Mouse (Mus musculus) heart, embryonic 14.5 days (tissue): ENCODE measurements around the gene Hivep3. TPM values are rescaled to one million over a fixed set of nuclear protein-coding genes. Genes with fewer than 3 reads are reported as not detected.

Experiments used
- ATAC-seq: fragments of 200-750 bp; cut with Nextera tagmentation; 2 replicates; pipeline ENCODE4 v1.8.0; 2017; ENCODE audit warnings: low read depth, moderate TSS enrichment; ENCODE audit not compliant: insufficient number of reproducible peaks, insufficient read depth, low FRiP score
- H3K27ac ChIP-seq, 2 experiments: fragments of 200-500 bp in 1 of 2; fragments of 300-500 bp in 1 of 2; sonication (generic) in 1 of 2; replicated peaks in 1 of 2; 2 replicates each; pipeline ENCODE4 v1.5.1; 2012 to 2014; ENCODE audit warnings: low read depth in 2 of 2, low read length in 2 of 2, control low read depth in 1 of 2, mild to moderate bottlenecking in 1 of 2, mixed read lengths in 1 of 2; ENCODE audit not compliant: control insufficient read depth in 1 of 2, insufficient read depth in 1 of 2
- H3K27me3 ChIP-seq: fragments of 300-500 bp; sonication (generic); 2 replicates; pipeline ENCODE4 v1.6.1; 2014; ENCODE audit warnings: mild to moderate bottlenecking, low read length, control low read depth; ENCODE audit not compliant: control insufficient read depth, insufficient read depth
- H3K36me3 ChIP-seq: fragments of 300-500 bp; sonication (generic); 2 replicates; pipeline ENCODE4 v1.6.1; 2014; ENCODE audit warnings: mild to moderate bottlenecking, control low read depth, low read length, mixed read lengths; ENCODE audit not compliant: control insufficient read depth, insufficient read depth
- H3K4me1 ChIP-seq, 2 experiments: fragments of 200-500 bp in 1 of 2; fragments of 300-500 bp in 1 of 2; sonication (generic) in 1 of 2; 2 replicates each; pipeline ENCODE4 v1.6.1; 2012 to 2014; ENCODE audit warnings: low read length in 2 of 2, control low read depth in 1 of 2, mixed read lengths in 1 of 2; ENCODE audit not compliant: control insufficient read depth in 2 of 2, insufficient read depth in 2 of 2
- H3K4me2 ChIP-seq: fragments of 300-500 bp; sonication (generic); 2 replicates; pipeline ENCODE4 v1.6.1; 2014; ENCODE audit warnings: mild to moderate bottlenecking, low read length
- H3K4me3 ChIP-seq, 2 experiments: fragments of 200-500 bp in 1 of 2; fragments of 300-500 bp in 1 of 2; sonication (generic) in 1 of 2; 2 replicates each; pipeline ENCODE4 v1.5.1; 2012 to 2014; ENCODE audit warnings: low read length in 2 of 2, mild to moderate bottlenecking in 2 of 2, control low read depth in 1 of 2, low read depth in 1 of 2, moderate library complexity in 1 of 2; ENCODE audit not compliant: control insufficient read depth in 1 of 2, insufficient read depth in 1 of 2
- H3K9ac ChIP-seq: fragments of 300-500 bp; sonication (generic); 2 replicates; pipeline ENCODE4 v1.6.1; 2014; ENCODE audit warnings: mild to moderate bottlenecking, low read length
- H3K9me3 ChIP-seq: fragments of 300-500 bp; sonication (generic); 2 replicates; pipeline ENCODE4 v1.6.1; 2016; ENCODE audit warnings: low read length, control low read depth; ENCODE audit not compliant: control insufficient read depth
- WGBS: fragments of 180-500 bp; shearing (Covaris S2); extraction: QIAGEN DNeasy Blood & Tissue Kit; methylation state at CpG from one replicate; pipeline ENCODE4 v1.1.7; 2014; 5-methylcytosine and 5-hydroxymethylcytosine counted together
- polyA plus RNA-seq: library from polyadenylated mRNA; unstranded; fragments of >200 nt; fragmentation: Nextera tagmentation; extraction: Ambion mirVana; gene quantifications from 2 replicates; pipeline ENCODE4 v1.2.1, GENCODE M21; 2014

The Hivep3 gene
- polyA plus RNA-seq: 6.2 and 6.8 TPM in 2 replicates

DNA sequence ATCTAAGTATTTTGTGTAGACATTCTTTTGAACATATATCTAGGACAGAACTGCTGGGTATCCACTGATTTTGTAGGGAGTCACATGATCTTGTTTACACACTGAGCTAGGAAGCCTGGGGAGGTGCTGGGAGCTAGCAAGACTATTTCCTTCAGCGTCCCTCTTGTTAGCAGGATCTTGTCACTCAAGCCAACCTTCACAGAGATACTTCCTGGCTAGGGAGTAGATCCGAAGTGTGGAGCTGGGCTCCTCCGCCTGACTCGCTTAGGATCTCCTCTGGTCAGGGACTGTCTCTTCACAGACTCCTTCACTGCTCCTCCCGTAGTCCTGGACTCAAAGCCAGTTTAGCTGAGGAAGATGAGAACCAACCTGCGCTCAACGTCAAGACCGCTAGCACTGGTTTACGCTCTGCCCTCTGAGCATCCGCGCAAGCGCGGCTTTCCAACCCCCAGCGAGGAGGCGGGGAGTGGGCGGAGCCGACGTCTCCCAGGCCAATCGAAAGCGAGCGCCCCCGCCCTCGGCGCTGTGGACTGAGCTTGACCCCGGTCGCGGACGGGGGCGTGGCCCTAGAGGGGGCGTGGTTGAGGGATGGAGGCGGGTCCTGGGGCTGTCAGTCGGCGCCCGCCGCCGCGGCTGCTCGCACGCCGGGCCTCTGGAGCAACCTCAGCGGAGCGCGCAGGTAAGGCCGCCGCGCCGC is at the start of gene Hivep3:
TSS of gene Hivep3 (plus strand) at position 601 of the 697 bp plus-strand sequence.
- WGBS: under 1% methylated on average over 40 of the region's 47 CpGs
- H3K4me1 ChIP-seq: 0 out of 4 replicates have a peak, but pooled peaks cover 2 to 4% of the 10 kb centered on the region in 2 experiments
- peaks cover 14% of the 10 kb centered on the region for H3K27me3 ChIP-seq
- H3K4me2 ChIP-seq: peak within 1 kb of the TSS; percentile 100
- peak within 1 kb of the TSS; percentile 72 to 95 for H3K4me3 ChIP-seq
- H3K36me3 ChIP-seq: no peaks in the 10 kb centered on the region
- peak; percentile 99 for ATAC-seq
- peak within 1 kb of the TSS; percentile 71 to 72 for H3K27ac ChIP-seq
- H3K9ac ChIP-seq: peak within 1 kb of the TSS; percentile 78
- no peaks in the 10 kb centered on the region for H3K9me3 ChIP-seq

DNA sequence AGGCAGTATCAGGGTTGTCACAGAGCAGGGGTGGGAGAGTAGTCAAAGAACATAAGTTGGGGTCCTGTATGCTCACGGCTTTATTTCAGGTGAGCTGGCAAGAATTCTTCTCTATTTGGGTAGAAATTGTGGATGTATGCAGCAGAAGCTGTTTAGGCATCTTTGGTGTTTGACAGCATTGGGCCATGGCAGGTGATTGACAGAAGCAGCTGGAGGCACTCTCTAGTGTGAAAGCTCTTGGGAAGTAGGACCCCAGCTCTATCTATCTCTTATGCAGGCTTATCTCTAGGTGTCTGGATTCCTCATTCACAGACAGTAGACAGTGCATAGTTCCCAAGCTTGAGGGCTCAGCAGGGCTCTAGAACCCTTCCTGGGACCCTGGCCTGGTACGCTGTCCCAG is 47.8 kb upstream of the Hivep3 start:
- Histone ChIP-seq H3K9me3 (no peaks in the 10 kb centered on the region; the same call in 1 of the 2 replicates), H3K4me2 (no peak overlapping the region), H3K27ac (no peak overlapping the region), H3K36me3 (no peaks in the 10 kb centered on the region), H3K4me3 (no peak overlapping the region), H3K9ac (no peak overlapping the region), H3K4me1 (peaks cover 0 to 4% of the 10 kb centered on the region in 2 experiments; a peak in 2 of 4 replicates), H3K27me3 (no peaks in the 10 kb centered on the region)
- no peak for ATAC-seq
- 71% methylated on average over 2 of the region's 2 CpGs for WGBS

DNA sequence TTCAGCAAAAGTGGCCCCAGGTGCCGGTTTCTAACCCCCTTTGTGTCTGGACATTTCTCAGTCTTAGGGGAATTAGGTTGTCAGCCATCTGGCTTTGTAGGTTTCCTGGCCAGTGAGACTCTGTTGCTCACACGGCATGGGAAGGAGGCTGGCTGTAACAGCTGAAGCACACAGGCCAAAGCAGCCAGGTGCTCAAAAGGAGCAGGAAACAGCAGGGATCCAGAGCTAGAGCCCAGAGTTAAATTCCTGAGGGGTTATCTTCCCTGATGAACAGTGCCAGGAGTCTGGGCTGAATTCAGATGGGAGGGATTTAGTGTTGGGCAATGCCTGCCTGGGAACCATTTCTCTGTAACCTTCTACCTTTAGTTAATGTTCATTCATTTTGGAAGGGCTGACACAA is 35.2 kb upstream of the Hivep3 start:
- H3K9ac ChIP-seq: no peak overlapping the region
- H3K27ac ChIP-seq: no peak overlapping the region
- no peaks in the 10 kb centered on the region for H3K4me1 ChIP-seq
- 58% methylated on average over 2 of the region's 2 CpGs for WGBS
- no peak overlapping the region for H3K4me3 ChIP-seq
- no peak overlapping the region for H3K4me2 ChIP-seq
- no peak for ATAC-seq
- no peaks in the 10 kb centered on the region for H3K9me3 ChIP-seq
- no peaks in the 10 kb centered on the region for H3K27me3 ChIP-seq
- no peaks in the 10 kb centered on the region for H3K36me3 ChIP-seq

DNA sequence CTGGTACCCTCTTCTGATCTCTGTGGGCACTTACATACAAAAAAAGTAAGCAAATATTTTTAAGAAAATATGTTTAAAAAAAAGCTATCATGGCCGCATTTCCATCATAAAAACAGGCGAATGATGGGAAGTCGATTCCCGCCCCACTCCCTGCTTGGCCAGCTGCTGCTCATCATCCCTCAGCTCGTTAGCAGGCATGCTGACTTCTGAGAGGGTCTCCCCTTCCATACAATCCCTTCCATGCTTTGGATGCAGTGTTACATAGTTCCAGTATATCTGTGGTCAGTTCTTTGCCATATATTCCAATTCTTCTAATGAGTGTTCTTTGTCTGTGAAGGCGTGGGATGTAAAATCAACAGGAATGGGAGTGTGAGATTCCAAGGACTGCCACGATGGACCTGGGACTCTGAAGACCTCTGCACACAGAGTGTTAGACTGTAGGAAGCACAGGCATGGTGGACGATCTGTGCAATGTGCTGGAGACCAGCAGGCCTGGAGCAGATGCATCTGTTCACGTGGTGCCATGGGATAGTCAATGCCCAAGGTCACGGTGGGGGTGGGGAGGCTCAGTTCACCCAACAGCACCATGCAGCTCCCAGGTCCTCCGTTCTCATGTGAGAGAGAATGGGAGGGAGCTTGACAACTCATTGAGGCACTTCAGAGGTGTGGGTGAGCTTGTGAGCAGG is 32.2 kb upstream of the Hivep3 start:
- no peak for ATAC-seq
- 75% methylated on average over 11 of the region's 11 CpGs for WGBS
- Histone ChIP-seq H3K4me3 (no peak overlapping the region), H3K27ac (no peak overlapping the region), H3K27me3 (no peaks in the 10 kb centered on the region), H3K4me1 (no peaks in the 10 kb centered on the region), H3K4me2 (no peak overlapping the region), H3K9me3 (no peaks in the 10 kb centered on the region), H3K9ac (no peak overlapping the region), H3K36me3 (no peaks in the 10 kb centered on the region)

DNA sequence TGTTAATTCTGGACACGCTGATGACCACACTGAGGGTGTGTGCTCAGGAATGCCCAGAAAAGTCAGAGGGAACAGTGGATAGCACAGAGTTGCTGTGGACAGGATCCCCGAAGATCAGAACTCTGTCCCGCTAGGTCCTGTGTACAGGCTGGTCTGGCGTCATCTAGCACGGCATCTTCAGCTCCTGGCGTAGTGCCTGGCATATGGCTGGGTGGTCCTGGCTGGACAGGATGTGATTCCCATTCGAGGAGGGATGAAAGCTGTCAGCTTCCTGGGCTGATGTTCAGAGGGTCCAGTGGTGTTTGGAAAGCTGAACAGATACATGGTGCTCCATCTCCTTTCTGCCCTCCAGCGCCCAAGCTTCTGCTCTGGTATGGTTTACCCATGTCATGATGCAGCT is 29.6 kb upstream of the Hivep3 start:
- 77% methylated on average over 8 of the region's 8 CpGs for WGBS
- no peak for ATAC-seq

DNA sequence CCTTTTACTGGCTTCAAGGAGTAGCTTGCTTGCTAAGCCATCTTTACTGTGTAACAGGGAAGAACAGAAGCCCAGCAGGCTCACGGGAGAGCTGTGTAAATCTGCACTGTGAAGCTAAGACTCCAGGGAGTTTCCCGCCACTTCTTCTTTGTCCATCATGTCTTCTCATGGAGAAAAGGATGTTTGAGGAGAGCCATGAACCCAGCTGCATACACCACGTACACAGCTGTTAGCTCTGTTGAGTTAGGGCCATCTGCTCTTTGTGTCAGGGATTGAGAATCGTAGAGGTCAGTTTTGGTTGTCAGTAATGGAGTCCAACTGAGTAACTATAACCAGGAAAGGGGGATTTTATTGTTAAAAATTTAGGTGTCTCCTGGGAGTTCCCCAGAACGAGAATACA is 26.3 kb upstream of the Hivep3 start:
- no peaks in the 10 kb centered on the region for H3K9me3 ChIP-seq
- ATAC-seq: no peak
- H3K27me3 ChIP-seq: no peaks in the 10 kb centered on the region
- no peaks in the 10 kb centered on the region for H3K4me1 ChIP-seq
- H3K4me2 ChIP-seq: no peak overlapping the region
- no peaks in the 10 kb centered on the region for H3K36me3 ChIP-seq
- no peak overlapping the region for H3K9ac ChIP-seq
- no peak overlapping the region for H3K4me3 ChIP-seq
- H3K27ac ChIP-seq: no peak overlapping the region
- WGBS: 73% methylated on average over 5 of the region's 5 CpGs

More for the DNA sequence above, 29.6 kb upstream of the Hivep3 start:
- Histone ChIP-seq H3K36me3 (no peaks in the 10 kb centered on the region), H3K9ac (no peak overlapping the region), H3K27ac (no peak overlapping the region), H3K4me3 (no peak overlapping the region), H3K9me3 (no peaks in the 10 kb centered on the region), H3K27me3 (no peaks in the 10 kb centered on the region), H3K4me1 (no peaks in the 10 kb centered on the region), H3K4me2 (no peak overlapping the region)

DNA sequence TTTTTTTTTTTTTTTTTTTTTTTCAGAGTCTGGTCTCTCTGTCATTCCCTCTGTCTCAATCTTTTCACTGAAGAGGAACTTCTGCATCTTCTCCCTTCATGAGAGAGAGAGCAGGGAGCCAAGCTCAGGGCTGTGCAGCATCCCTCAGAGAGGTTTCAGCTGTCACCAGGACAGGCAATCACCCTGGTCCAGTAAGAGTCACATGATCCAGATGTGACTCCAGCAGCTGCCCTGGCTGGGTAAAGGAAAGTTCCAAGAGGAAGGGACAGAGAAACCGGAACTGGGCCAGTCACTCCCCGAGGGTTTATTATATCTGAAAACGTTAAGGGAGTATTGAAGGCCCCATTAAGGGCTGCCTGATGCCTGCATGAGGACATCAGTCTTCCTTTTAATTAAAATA is 25.8 kb upstream of the Hivep3 start:
- H3K4me1 ChIP-seq: no peaks in the 10 kb centered on the region
- no peak overlapping the region for H3K27ac ChIP-seq
- no peak overlapping the region for H3K9ac ChIP-seq
- WGBS: 48% methylated on average over 3 of the region's 3 CpGs
- no peaks in the 10 kb centered on the region for H3K27me3 ChIP-seq
- no peaks in the 10 kb centered on the region for H3K9me3 ChIP-seq
- no peak for ATAC-seq
- no peaks in the 10 kb centered on the region for H3K36me3 ChIP-seq
- no peak overlapping the region for H3K4me3 ChIP-seq
- no peak overlapping the region for H3K4me2 ChIP-seq
